35 mouse cellular contexts compared by ENCODE assay signal in the genomic region with DNA sequence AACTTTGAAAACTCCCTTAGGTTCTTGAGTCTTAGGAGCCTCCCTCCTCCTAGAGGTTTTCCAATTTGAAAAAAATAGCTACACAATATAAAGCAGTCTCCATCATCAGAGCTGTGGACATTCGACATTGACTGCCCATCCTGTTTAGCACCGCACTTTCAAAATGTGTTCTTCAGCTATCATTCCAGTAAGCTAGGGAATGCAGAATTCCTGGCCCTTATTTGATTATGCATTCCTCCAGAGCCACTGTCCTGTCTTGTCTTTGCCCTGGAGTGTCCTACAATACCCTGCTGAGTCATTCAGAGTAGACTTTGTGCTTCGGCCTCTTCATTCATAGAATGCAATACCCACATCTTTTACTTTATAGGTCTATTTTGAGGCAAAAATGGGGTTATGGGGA.
"Had no signal": no experiment of that assay in that cellular context is flagged by ENCODE, and none has a peak within 500 bp of the region (broad histone marks: within the 10 kb centered on the region; RNA-seq: fewer than 3 reads in every experiment).

No protein-coding gene starts in this region.

- H3K27me3 ChIP-seq: heart, embryonic 12.5 days; heart, embryonic 13.5 days; heart, embryonic 15.5 days; hindbrain, embryonic 12.5 days; hindbrain, embryonic 13.5 days; hindbrain, embryonic 15.5 days; intestine, embryonic 15.5 days; kidney, embryonic 15.5 days had no signal

- H3K4me1 ChIP-seq: heart, embryonic 10.5 days; heart, embryonic 15.5 days; hindbrain, embryonic 12.5 days; hindbrain, embryonic 15.5 days; intestine, embryonic 15.5 days; kidney, embryonic 15.5 days had no signal

- ATAC-seq: hindbrain, embryonic 16.5 days; hindbrain, postnatal 0 days; inflammation-experienced regulatory T-cells, adult 6 months; intestine, embryonic 15.5 days; intestine, embryonic 16.5 days; intestine, postnatal 0 days had no signal

- H3K4me2 ChIP-seq: heart, embryonic 11.5 days; heart, embryonic 12.5 days; heart, embryonic 13.5 days; heart, embryonic 15.5 days; hindbrain, embryonic 12.5 days; hindbrain, embryonic 13.5 days; hindbrain, embryonic 14.5 days; hindbrain, embryonic 15.5 days; intestine, embryonic 15.5 days; kidney, embryonic 15.5 days had no signal

- H3K9ac ChIP-seq: heart, embryonic 12.5 days; heart, embryonic 13.5 days; heart, embryonic 15.5 days; hindbrain, embryonic 12.5 days; hindbrain, embryonic 13.5 days; hindbrain, embryonic 14.5 days; hindbrain, embryonic 15.5 days; intestine, embryonic 15.5 days; kidney, embryonic 15.5 days had no signal

- H3K27ac ChIP-seq: heart, embryonic 10.5 days; heart, embryonic 13.5 days; heart, embryonic 15.5 days; hindbrain, embryonic 10.5 days; hindbrain, embryonic 12.5 days; hindbrain, embryonic 13.5 days; hindbrain, embryonic 14.5 days; hindbrain, embryonic 15.5 days; hindbrain, postnatal 0 days; intestine, embryonic 15.5 days; kidney, embryonic 15.5 days; kidney, postnatal 0 days; layer of hippocampus, adult 2 months had no signal

- H3K36me3 ChIP-seq: heart, embryonic 10.5 days; heart, embryonic 12.5 days; heart, embryonic 13.5 days; heart, embryonic 15.5 days; hindbrain, embryonic 10.5 days; hindbrain, embryonic 12.5 days; hindbrain, embryonic 13.5 days; hindbrain, embryonic 15.5 days; intestine, embryonic 15.5 days; kidney, embryonic 15.5 days had no signal

- DNase-seq: heart, postnatal 10 days; heart, postnatal 14 days; heart, postnatal 36 days; heart, postnatal 4 days; kidney, adult 11 months; kidney, adult 18-20 months; kidney, adult 2 months; kidney, adult 8-10 months; kidney, adult 9 months; kidney, postnatal 10 days; kidney, postnatal 14 days; kidney, postnatal 25 days; kidney, postnatal 36 days; kidney, postnatal 4 days; layer of hippocampus, adult 9-11 months; layer of hippocampus, postnatal 36 days had no signal

- H3K9me3 ChIP-seq: heart, embryonic 10.5 days; heart, embryonic 12.5 days; heart, embryonic 13.5 days; heart, embryonic 15.5 days; hindbrain, embryonic 10.5 days; hindbrain, embryonic 12.5 days; hindbrain, embryonic 13.5 days; hindbrain, embryonic 15.5 days; intestine, embryonic 15.5 days; kidney, embryonic 15.5 days had no signal

- H3K4me3 ChIP-seq: heart, embryonic 10.5 days; heart, embryonic 12.5 days; heart, embryonic 13.5 days; heart, embryonic 15.5 days; hindbrain, embryonic 10.5 days; hindbrain, embryonic 12.5 days; hindbrain, embryonic 13.5 days; hindbrain, embryonic 15.5 days; intestine, embryonic 15.5 days; kidney, embryonic 15.5 days; layer of hippocampus, adult 2 months had no signal
